8 mouse cellular contexts compared by ENCODE assay signal in genomic region chr6:29467583-29468354, GRCm38 (mm10). TPM values are rescaled to one million over a fixed set of nuclear protein-coding genes. Genes with fewer than 3 reads are reported as not detected.
DNase-seq lines count a peak whose midpoint lies in the region; ATAC-seq lines count a peak whose summit lies in the region.

TSS of gene Atp6v1f (plus strand) at chr6:29467718.

- ATAC-seq in hindbrain, embryonic 15.5 days (ENCODE audit: low FRiP score, low read depth): peak; percentile 95

- WGBS in hindbrain, embryonic 15.5 days: under 1% methylated on average over 39 of the region's 39 CpGs

- peak within 1 kb of the TSS; percentile 88 for H3K4me3 ChIP-seq in hindbrain, embryonic 15.5 days

- H3K36me3 ChIP-seq in hindbrain, embryonic 15.5 days: peaks cover 17% of the 10 kb centered on the region

- H3K9ac ChIP-seq in hindbrain, embryonic 15.5 days: peak within 1 kb of the TSS; percentile 59

- no peaks in the 10 kb centered on the region for H3K9me3 ChIP-seq in hindbrain, embryonic 15.5 days

- DNase-seq in T-cell, adult 2 months (ENCODE audit: low spot score): peak; percentile 92
- DNase-seq in cerebellum, postnatal 36 days: peak; percentile 93 to 95
- peak; percentile 92 to 93 for DNase-seq in frontal cortex, postnatal 36 days (ENCODE audit: low spot score in 2 of 2)
- DNase-seq in left cerebral cortex, adult 11 months (ENCODE audit: low spot score): peak; percentile 88
- DNase-seq in lung, postnatal 4 days: peak; percentile 92 to 94
- peak; percentile 94 for DNase-seq in retina, postnatal 7 days (ENCODE audit: low read depth, low spot score)
- DNase-seq in urinary bladder, adult 2 months (ENCODE audit: low spot score): peak; percentile 79

- H3K27ac ChIP-seq in hindbrain, embryonic 15.5 days (replicated peaks): peak within 1 kb of the TSS; percentile 88

- H3K27me3 ChIP-seq in hindbrain, embryonic 15.5 days: 0 out of 2 replicates have a peak, but pooled peaks cover 3% of the 10 kb centered on the region

- peaks cover 11% of the 10 kb centered on the region for H3K4me1 ChIP-seq in hindbrain, embryonic 15.5 days (replicated peaks)

- peak within 1 kb of the TSS; percentile 54 for H3K4me2 ChIP-seq in hindbrain, embryonic 15.5 days

RNA-seq across cellular contexts. Expression of gene Atp6v1f, which starts in this region (rescaled TPM):
- polyA plus RNA-seq in hindbrain, embryonic 15.5 days (2015; fragmentation: Nextera tagmentation; extraction: Ambion mirVana): 346 and 360 TPM in 2 replicates
- polyA plus RNA-seq in urinary bladder, adult 2 months (2012; rRNA removed): 234 and 282 TPM in 2 replicates

Comparison
In these comparisons a context has a peak if more than half of its experiments do, and no peak if none do; other contexts are left out.
1. Peak in every context shown above with its lines: DNase-seq, ATAC-seq, H3K4me3 ChIP-seq and H3K27ac ChIP-seq.